19 mouse cellular contexts compared by ENCODE assay signal in genomic region chr19:5734325-5734724, GRCm38 (mm10). TPM values are rescaled to one million over a fixed set of nuclear protein-coding genes. Genes with fewer than 3 reads are reported as not detected.
"Had no signal": no experiment of that assay in that cellular context is flagged by ENCODE, and none has a peak within 500 bp of the region (broad histone marks: within the 10 kb centered on the region; RNA-seq: fewer than 3 reads in every experiment).

No protein-coding gene starts in this region.

- H3K9ac ChIP-seq: neural tube, embryonic 12.5 days; neural tube, embryonic 13.5 days; neural tube, embryonic 15.5 days; stomach, embryonic 15.5 days had no signal

- DNase-seq: retina, postnatal 1 day; right cerebral cortex, adult 18-20 months; right cerebral cortex, postnatal 14 days; right cerebral cortex, postnatal 25 days; right cerebral cortex, postnatal 4 days; spleen, adult 18-20 months; thymus, adult 18-20 months; thymus, adult 2 months; thymus, postnatal 14 days; thymus, postnatal 25 days; thymus, postnatal 36 days; thymus, postnatal 4 days had no signal

- H3K36me3 ChIP-seq: neural tube, embryonic 12.5 days; neural tube, embryonic 15.5 days; stomach, embryonic 15.5 days had no signal

- H3K9me3 ChIP-seq: neural tube, embryonic 12.5 days; neural tube, embryonic 13.5 days; neural tube, embryonic 15.5 days; stomach, embryonic 15.5 days had no signal

- H3K4me3 ChIP-seq: neural tube, embryonic 12.5 days; neural tube, embryonic 13.5 days; neural tube, embryonic 15.5 days; stomach, embryonic 15.5 days had no signal

- H3K27ac ChIP-seq: neural tube, embryonic 12.5 days; neural tube, embryonic 13.5 days; neural tube, embryonic 15.5 days; stomach, embryonic 15.5 days; stomach, postnatal 0 days had no signal

- H3K27me3 ChIP-seq: stomach, embryonic 15.5 days had no signal

RNA-seq across cellular contexts. Expression of gene Kcnk7, which starts 30.2 kb away (rescaled TPM):
- polyA plus RNA-seq: neural tube, embryonic 13.5 days; neural tube, embryonic 14.5 days; small intestine, adult 2 months had no signal
